Mouse (Mus musculus) bone marrow macrophage, adult 2 months (primary cell): ENCODE measurements at regions not wholly inside any gene's neighbourhood (a gene's known extent, or its start where the extent isn't known, plus 50 kb on each side); places are given as distances from the start of the nearest gene placed in this dataset.

Experiments used
- CTCF ChIP-seq: IDR thresholded peaks from 2 replicates; pipeline ENCODE4 v1.5.1; 2012; ENCODE audit warnings: low read depth, mild to moderate bottlenecking, low read length, moderate library complexity
- POLR2A ChIP-seq: IDR thresholded peaks from 2 replicates; pipeline ENCODE4 v1.6.1; 2012; ENCODE audit warnings: mild to moderate bottlenecking, low read depth, low read length, borderline replicate concordance

GRCm38 (mm10) chr6:84307556-84307955 lies 286.2 kb downstream of the Cyp26b1 start:
- TF ChIP-seq CTCF (no peak), POLR2A (no peak)
